Mouse (Mus musculus): ENCODE results near the gene Dcakd.

Gene Dcakd

GRCm38 (mm10) chr11:103046286-103046685 is 18.2 kb upstream of the Dcakd start:
- no peak for DNase-seq (ENCODE audit: low read depth, low spot score)

- no peak for DNase-seq (ENCODE audit: low read depth, low spot score)
Observed at GRCm38 (mm10) chr11:103043982-103044381, 15.8 kb upstream of the Dcakd start.

- DNase-seq (ENCODE audit: low read depth, low spot score), result no peak
Observed at GRCm38 (mm10) chr11:103042828-103043227, 14.7 kb upstream of the Dcakd start.

GRCm38 (mm10) chr11:103038037-103038436 is 9.9 kb upstream of the Dcakd start:
- no peak for DNase-seq (ENCODE audit: low read depth, low spot score)

- DNase-seq (ENCODE audit: low read depth, low spot score), result no peak
Observed at GRCm38 (mm10) chr11:103036881-103037465, 8.8 kb upstream of the Dcakd start.

GRCm38 (mm10) chr11:103035007-103035406 is 6.9 kb upstream of the Dcakd start:
- DNase-seq (ENCODE audit: low read depth, low spot score), result no peak

- no peak for DNase-seq (ENCODE audit: low read depth, low spot score)
Observed at GRCm38 (mm10) chr11:103033030-103033429, 4.9 kb upstream of the Dcakd start.

- DNase-seq (ENCODE audit: low read depth, low spot score), result peak; percentile 82
Observed at GRCm38 (mm10) chr11:103027570-103028175, 460 bp downstream of the Dcakd start.

- peak; percentile 75 for DNase-seq (ENCODE audit: low read depth, low spot score)
Observed at GRCm38 (mm10) chr11:103026901-103027300, 1.2 kb downstream of the Dcakd start.

- no peak for DNase-seq (ENCODE audit: low read depth, low spot score)
Observed at GRCm38 (mm10) chr11:103023974-103024373, 4.2 kb downstream of the Dcakd start.

GRCm38 (mm10) chr11:103020713-103021335 is 7.3 kb downstream of the Dcakd start:
- no peak for DNase-seq (ENCODE audit: low read depth, low spot score)

GRCm38 (mm10) chr11:103019325-103019724 is 8.8 kb downstream of the Dcakd start:
- DNase-seq (ENCODE audit: low read depth, low spot score), result no peak

GRCm38 (mm10) chr11:103018860-103019259 is 9.3 kb downstream of the Dcakd start:
- no peak for DNase-seq (ENCODE audit: low read depth, low spot score)

GRCm38 (mm10) chr11:103017661-103018060 is 10.5 kb downstream of the Dcakd start:
- no peak for DNase-seq (ENCODE audit: low read depth, low spot score)

- peak; percentile 96 for DNase-seq (ENCODE audit: low read depth, low spot score)
Observed at GRCm38 (mm10) chr11:103016930-103017329, 11.2 kb downstream of the Dcakd start.

GRCm38 (mm10) chr11:103015881-103016825 is 12.0 kb downstream of the Dcakd start:
- DNase-seq (ENCODE audit: low read depth, low spot score), result peak; percentile 32

- no peak for DNase-seq (ENCODE audit: low read depth, low spot score)
Observed at GRCm38 (mm10) chr11:103011206-103011497, 17.0 kb downstream of the Dcakd start.

- no peak for DNase-seq (ENCODE audit: low read depth, low spot score)
Observed at GRCm38 (mm10) chr11:103010454-103011205, 17.5 kb downstream of the Dcakd start.

- peak; percentile 61 for DNase-seq (ENCODE audit: low read depth, low spot score)
Observed at GRCm38 (mm10) chr11:103009208-103009607, 18.9 kb downstream of the Dcakd start.

- no peak for DNase-seq (ENCODE audit: low read depth, low spot score)
Observed at GRCm38 (mm10) chr11:103008558-103008957, 19.6 kb downstream of the Dcakd start.

- DNase-seq (ENCODE audit: low read depth, low spot score), result no peak
Observed at GRCm38 (mm10) chr11:103007001-103007340, 21.2 kb downstream of the Dcakd start.

Measured in A20 (cell line).